Mouse (Mus musculus): Measurements from ENCODE around the gene Dtx1. TPM values are rescaled to one million over a fixed set of nuclear protein-coding genes. Genes with fewer than 3 reads are reported as not detected.
A peak's percentile ranks its signal among the peaks of the same experiment; 100 is the strongest.

Dtx1 gene
- polyA plus RNA-seq, 1 experiment from 2014 or later: 0.74 TPM

DNA sequence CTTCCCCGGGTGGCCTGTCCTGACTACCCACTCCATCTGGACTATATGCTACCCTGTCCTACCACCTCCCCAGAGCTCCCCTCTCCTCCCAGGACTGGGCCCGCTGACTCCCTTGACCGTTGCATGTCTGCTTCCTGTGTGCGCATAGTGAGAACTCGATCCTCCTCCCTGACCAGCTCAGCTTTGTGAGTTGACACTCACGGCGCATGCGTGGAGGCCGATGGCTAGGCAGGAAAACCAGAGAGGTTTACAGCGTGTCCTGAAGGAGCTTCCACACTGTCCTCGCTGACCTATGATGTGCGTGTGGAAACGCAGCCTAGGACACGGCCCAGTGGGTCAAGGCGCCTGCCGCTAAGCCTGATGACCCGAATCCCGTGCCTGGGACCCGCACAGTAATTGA is 19.7 kb downstream of the Dtx1 start:
- Histone ChIP-seq H3K27me3 (replicated peaks) (peaks cover 83% of the 10 kb centered on the region), H3K4me1 (peaks cover 7% of the 10 kb centered on the region; the same call in 1 of the 2 replicates), H3K4me2 (no peak overlapping the region), H3K36me3 (no peaks in the 10 kb centered on the region), H3K9ac (no peak overlapping the region), H3K27ac (replicated peaks) (no peak overlapping the region), H3K4me3 (no peak overlapping the region), H3K9me3 (no peaks in the 10 kb centered on the region)
- WGBS: 65% methylated on average over 19 of the region's 19 CpGs
- no peak for ATAC-seq (ENCODE audit: extremely low read depth, insufficient number of reproducible peaks, low FRiP score, low TSS enrichment)

GRCm38 (mm10) chr5:120690417-120690816 is 21.3 kb downstream of the Dtx1 start:
- no peak overlapping the region for H3K27ac ChIP-seq (replicated peaks)
- H3K36me3 ChIP-seq: no peaks in the 10 kb centered on the region
- no peak overlapping the region for H3K4me2 ChIP-seq
- no peak for ATAC-seq (ENCODE audit: extremely low read depth, insufficient number of reproducible peaks, low FRiP score, low TSS enrichment)
- no peaks in the 10 kb centered on the region for H3K9me3 ChIP-seq
- H3K27me3 ChIP-seq (replicated peaks): peaks cover 81% of the 10 kb centered on the region
- H3K4me1 ChIP-seq: peaks cover 7% of the 10 kb centered on the region; the same call in 1 of the 2 replicates
- H3K4me3 ChIP-seq: no peak overlapping the region
- 48% methylated on average over 4 of the region's 4 CpGs for WGBS
- no peak overlapping the region for H3K9ac ChIP-seq

GRCm38 (mm10) chr5:120688434-120688833 is 23.3 kb downstream of the Dtx1 start:
- Histone ChIP-seq H3K27ac (replicated peaks) (no peak overlapping the region), H3K27me3 (replicated peaks) (peaks cover 81% of the 10 kb centered on the region), H3K4me2 (no peak overlapping the region), H3K4me3 (no peak overlapping the region), H3K4me1 (no peaks in the 10 kb centered on the region), H3K36me3 (no peaks in the 10 kb centered on the region), H3K9me3 (no peaks in the 10 kb centered on the region), H3K9ac (no peak overlapping the region)
- 23% methylated on average over 4 of the region's 4 CpGs for WGBS
- no peak for ATAC-seq (ENCODE audit: extremely low read depth, insufficient number of reproducible peaks, low FRiP score, low TSS enrichment)

GRCm38 (mm10) chr5:120687897-120688296 is 23.8 kb downstream of the Dtx1 start:
- H3K4me3 ChIP-seq: no peak overlapping the region
- no peak overlapping the region for H3K4me2 ChIP-seq
- no peak overlapping the region for H3K27ac ChIP-seq (replicated peaks)
- no peak overlapping the region for H3K9ac ChIP-seq
- ATAC-seq (ENCODE audit: extremely low read depth, insufficient number of reproducible peaks, low FRiP score, low TSS enrichment): no peak
- 0 out of 2 replicates have a peak, but pooled peaks cover under 1% of the 10 kb centered on the region for H3K4me1 ChIP-seq
- 78% methylated on average over 5 of the region's 5 CpGs for WGBS
- H3K27me3 ChIP-seq (replicated peaks): peaks cover 81% of the 10 kb centered on the region
- no peaks in the 10 kb centered on the region for H3K9me3 ChIP-seq
- no peaks in the 10 kb centered on the region for H3K36me3 ChIP-seq

DNA sequence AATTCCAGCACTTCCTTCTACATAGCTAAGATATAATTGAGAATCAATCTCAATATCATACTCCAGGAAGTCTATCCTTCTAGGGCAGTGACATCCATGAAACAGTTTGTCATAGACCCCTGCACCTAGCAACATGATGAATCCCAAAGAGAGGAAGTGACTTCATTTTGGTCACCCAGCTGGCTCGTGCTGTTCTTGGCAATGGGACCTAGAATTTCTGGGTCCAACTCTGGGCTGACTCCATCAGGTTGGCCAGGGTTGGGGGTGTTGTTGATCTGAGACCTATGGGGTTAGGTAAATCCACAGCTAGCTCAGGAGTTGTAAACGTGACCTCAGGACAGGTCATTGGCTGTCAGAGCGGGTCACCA is 24.3 kb downstream of the Dtx1 start:
- H3K4me3 ChIP-seq: no peak overlapping the region
- H3K9ac ChIP-seq: no peak overlapping the region
- no peak overlapping the region for H3K27ac ChIP-seq (replicated peaks)
- H3K27me3 ChIP-seq (replicated peaks): peaks cover 81% of the 10 kb centered on the region
- 0 out of 2 replicates have a peak, but pooled peaks cover 2% of the 10 kb centered on the region for H3K4me1 ChIP-seq
- ATAC-seq (ENCODE audit: extremely low read depth, insufficient number of reproducible peaks, low FRiP score, low TSS enrichment): no peak
- no peaks in the 10 kb centered on the region for H3K36me3 ChIP-seq
- no peak overlapping the region for H3K4me2 ChIP-seq
- no peaks in the 10 kb centered on the region for H3K9me3 ChIP-seq
- WGBS: 72% methylated on average over 3 of the region's 3 CpGs

GRCm38 (mm10) chr5:120686749-120687483 is 24.8 kb downstream of the Dtx1 start:
- H3K4me1 ChIP-seq: 0 out of 2 replicates have a peak, but pooled peaks cover 2% of the 10 kb centered on the region
- no peak overlapping the region for H3K9ac ChIP-seq
- no peak overlapping the region for H3K27ac ChIP-seq (replicated peaks)
- ATAC-seq (ENCODE audit: extremely low read depth, insufficient number of reproducible peaks, low FRiP score, low TSS enrichment): no peak
- no peaks in the 10 kb centered on the region for H3K9me3 ChIP-seq
- H3K4me2 ChIP-seq: no peak overlapping the region
- H3K27me3 ChIP-seq (replicated peaks): peaks cover 81% of the 10 kb centered on the region
- WGBS: 40% methylated on average over 6 of the region's 6 CpGs
- no peaks in the 10 kb centered on the region for H3K36me3 ChIP-seq
- no peak overlapping the region for H3K4me3 ChIP-seq

DNA sequence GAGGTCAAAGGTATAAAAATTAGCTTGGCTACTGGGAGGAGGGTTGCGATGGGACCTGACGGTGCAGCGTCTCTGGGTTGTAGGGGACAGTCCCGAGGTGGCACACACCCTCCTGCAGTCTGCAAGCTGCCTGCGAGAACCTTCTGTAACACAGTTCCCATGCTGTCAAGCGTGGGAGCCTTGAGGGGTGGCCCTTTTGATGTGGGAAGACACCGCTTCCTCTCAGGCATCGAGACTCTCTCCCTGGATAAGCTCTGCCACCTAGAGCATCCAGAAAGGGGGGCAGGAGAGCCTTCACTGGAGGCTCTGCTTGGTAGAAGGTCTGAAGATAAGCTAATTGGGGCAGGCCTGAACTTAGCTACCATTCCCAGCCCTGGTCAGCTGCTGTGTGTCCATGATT is 26.0 kb downstream of the Dtx1 start:
- Histone ChIP-seq H3K4me1 (0 out of 2 replicates have a peak, but pooled peaks cover 3% of the 10 kb centered on the region), H3K27me3 (replicated peaks) (peaks cover 81% of the 10 kb centered on the region), H3K27ac (replicated peaks) (no peak overlapping the region), H3K4me2 (no peak overlapping the region), H3K9me3 (no peaks in the 10 kb centered on the region), H3K36me3 (no peaks in the 10 kb centered on the region), H3K4me3 (no peak overlapping the region), H3K9ac (no peak overlapping the region)
- 62% methylated on average over 8 of the region's 8 CpGs for WGBS
- no peak for ATAC-seq (ENCODE audit: extremely low read depth, insufficient number of reproducible peaks, low FRiP score, low TSS enrichment)

DNA sequence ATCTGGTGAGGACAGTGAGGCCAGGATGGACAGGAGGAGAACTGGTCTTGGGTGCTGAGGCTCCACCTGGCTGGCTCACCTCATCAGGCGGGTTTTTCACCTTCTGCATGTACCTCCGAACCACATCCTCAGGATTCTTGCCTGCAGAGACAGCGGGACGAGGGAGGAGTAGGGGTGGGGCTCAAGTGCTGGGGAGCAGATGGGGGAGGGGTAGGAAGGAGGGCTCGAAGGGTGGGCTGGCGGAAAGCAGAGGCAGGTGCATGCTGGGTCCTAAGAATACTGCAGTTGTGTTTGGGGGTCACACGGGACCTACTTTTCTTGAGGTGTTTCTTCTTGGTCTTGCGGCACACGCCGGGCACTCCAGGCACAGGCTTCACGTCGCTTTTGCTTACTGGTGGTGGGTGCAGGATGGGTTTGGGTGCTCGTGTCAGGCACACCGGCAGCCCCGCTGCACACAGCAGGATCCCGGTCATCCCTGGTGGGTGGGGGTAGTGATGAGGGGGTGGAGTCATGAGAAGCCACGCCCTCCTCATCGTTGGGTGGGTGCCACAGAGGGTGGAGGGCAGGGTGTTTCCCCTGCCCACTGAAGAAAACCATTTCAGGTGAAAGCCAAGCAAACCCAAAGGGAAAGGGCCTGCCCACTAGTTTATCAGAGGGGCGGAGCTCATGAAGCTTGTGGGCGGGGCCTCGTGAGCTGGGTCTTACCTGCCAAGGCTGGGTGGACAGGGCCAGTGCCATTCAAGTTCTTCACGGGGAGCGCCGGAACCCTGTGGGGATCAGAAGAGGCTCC is 28.6 kb downstream of the Dtx1 start:
- no peak for ATAC-seq (ENCODE audit: extremely low read depth, insufficient number of reproducible peaks, low FRiP score, low TSS enrichment)
- Histone ChIP-seq H3K4me3 (no peak overlapping the region), H3K9me3 (no peaks in the 10 kb centered on the region), H3K9ac (no peak overlapping the region), H3K27me3 (replicated peaks) (peaks cover 79% of the 10 kb centered on the region), H3K36me3 (no peaks in the 10 kb centered on the region), H3K4me1 (peaks cover 12% of the 10 kb centered on the region; the same call in 1 of the 2 replicates), H3K4me2 (no peak overlapping the region), H3K27ac (replicated peaks) (no peak overlapping the region)
- WGBS: 7% methylated on average over 24 of the region's 24 CpGs

DNA sequence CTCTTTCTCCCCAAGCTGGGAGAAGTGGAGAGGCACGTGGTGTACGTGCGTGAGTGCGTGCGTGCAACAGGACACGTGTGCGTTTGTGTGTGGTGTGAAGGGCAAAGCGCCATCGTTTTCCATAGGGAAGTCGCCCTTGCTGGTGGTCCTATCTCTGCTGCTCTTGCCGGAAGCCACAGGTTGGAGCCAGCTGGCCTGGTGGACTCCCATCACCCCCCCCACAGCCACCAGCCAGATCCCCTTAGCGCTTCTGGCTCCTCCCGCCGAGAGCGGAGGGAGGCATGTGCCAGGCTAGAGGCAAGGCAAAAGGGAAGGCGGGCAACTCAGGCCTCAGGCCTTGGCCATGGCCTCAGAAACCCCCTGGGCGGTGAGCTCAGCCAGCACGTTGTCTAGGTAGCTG is 30.8 kb downstream of the Dtx1 start:
- WGBS: 76% methylated on average over 18 of the region's 18 CpGs
- no peak for ATAC-seq (ENCODE audit: extremely low read depth, insufficient number of reproducible peaks, low FRiP score, low TSS enrichment)

GRCm38 (mm10) chr5:120679676-120680555 is 31.8 kb downstream of the Dtx1 start:
- ATAC-seq (ENCODE audit: extremely low read depth, insufficient number of reproducible peaks, low FRiP score, low TSS enrichment): peak; percentile 57
- no peak overlapping the region for H3K27ac ChIP-seq (replicated peaks)
- H3K27me3 ChIP-seq (replicated peaks): peaks cover 79% of the 10 kb centered on the region
- 2% methylated on average over 24 of the region's 24 CpGs for WGBS
- no peaks in the 10 kb centered on the region for H3K9me3 ChIP-seq
- H3K4me1 ChIP-seq: peaks cover 12% of the 10 kb centered on the region; the same call in 1 of the 2 replicates
- peak overlapping the region; percentile 74 for H3K4me2 ChIP-seq
- H3K36me3 ChIP-seq: no peaks in the 10 kb centered on the region
- H3K9ac ChIP-seq: peak overlapping the region; percentile 71
- H3K4me3 ChIP-seq: peak overlapping the region; percentile 50

More for the DNA sequence above, 30.8 kb downstream of the Dtx1 start:
- Histone ChIP-seq H3K9ac (no peak overlapping the region), H3K4me2 (no peak overlapping the region), H3K4me1 (peaks cover 12% of the 10 kb centered on the region; the same call in 1 of the 2 replicates), H3K9me3 (no peaks in the 10 kb centered on the region), H3K36me3 (no peaks in the 10 kb centered on the region), H3K27me3 (replicated peaks) (peaks cover 82% of the 10 kb centered on the region), H3K4me3 (no peak overlapping the region), H3K27ac (replicated peaks) (no peak overlapping the region)

GRCm38 (mm10) chr5:120677516-120677915 is 34.2 kb downstream of the Dtx1 start:
- 19% methylated on average over 2 of the region's 2 CpGs for WGBS
- Histone ChIP-seq H3K4me3 (no peak overlapping the region), H3K27ac (replicated peaks) (no peak overlapping the region), H3K4me1 (peaks cover 9% of the 10 kb centered on the region; the same call in 1 of the 2 replicates), H3K27me3 (replicated peaks) (peaks cover 67% of the 10 kb centered on the region), H3K4me2 (no peak overlapping the region), H3K9ac (no peak overlapping the region), H3K9me3 (no peaks in the 10 kb centered on the region), H3K36me3 (no peaks in the 10 kb centered on the region)
- no peak for ATAC-seq (ENCODE audit: extremely low read depth, insufficient number of reproducible peaks, low FRiP score, low TSS enrichment)
